Mouse (Mus musculus): ENCODE results near the gene Esrra. TPM values are rescaled to one million over a fixed set of nuclear protein-coding genes. Genes with fewer than 3 reads are reported as not detected.
"Not testable (repeated sequence)": the region's sequence is repeated elsewhere in the genome, so short reads cannot be mapped to it uniquely, and the experiment has no call there.

Esrra gene
- polyA plus RNA-seq, 2 experiments: 5.1 to 20.3 TPM

DNA sequence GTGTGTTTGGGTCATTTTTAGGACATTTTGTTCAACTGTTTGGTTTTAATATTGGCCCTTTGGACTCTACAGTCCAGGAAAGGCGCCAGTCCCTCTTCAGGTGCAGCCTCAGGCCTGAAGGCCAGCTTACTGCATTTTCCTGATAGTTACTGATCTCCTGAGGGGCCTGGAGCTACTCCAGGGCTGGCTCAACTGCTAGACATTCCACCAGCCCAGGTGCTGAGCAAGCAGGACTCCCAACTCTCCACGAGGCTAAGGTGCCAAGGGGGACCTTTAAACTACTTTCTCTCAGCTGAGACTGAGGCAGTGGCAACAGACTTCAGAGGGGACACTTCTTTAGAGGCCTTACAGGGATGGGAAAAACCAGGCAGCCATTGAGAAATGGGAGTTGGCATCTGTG lies 16.8 kb downstream of the Esrra start:
- TF ChIP-seq POLR2A (IDR thresholded peaks at IDR 0.05; ENCODE audit: borderline replicate concordance, extremely low read depth, insufficient read depth, insufficient read length): no peak
- Histone ChIP-seq H3K4me3 (replicated peaks; ENCODE audit: low read length) (no peak overlapping the region), H3K9ac (ENCODE audit: low read depth, low read length, severe bottlenecking) (no peak overlapping the region), H3K4me1 (ENCODE audit: control insufficient read depth, insufficient read depth, low read length) (peaks cover 12% of the 10 kb centered on the region), H3K4me2 (replicated peaks; ENCODE audit: low read depth, low read length, severe bottlenecking) (no peak overlapping the region), H3K9me3 (ENCODE audit: control insufficient read depth, low read length) (no peaks in the 10 kb centered on the region), H3K27me3 (ENCODE audit: control insufficient read depth, insufficient read depth, low read length) (no peaks in the 10 kb centered on the region), H3K36me3 (ENCODE audit: control insufficient read depth, insufficient read depth, low read length) (peaks cover 22% of the 10 kb centered on the region; the same call in 1 of the 2 replicates), H3K27ac (replicated peaks; ENCODE audit: low read depth, low read length) (no peak overlapping the region)
- DNase-seq (ENCODE audit: low spot score) (no peak), ATAC-seq (ENCODE audit: low FRiP score, low read depth) (no peak)
- WGBS: 77% methylated on average over 2 of the region's 2 CpGs

- Histone ChIP-seq H3K4me1 (ENCODE audit: control insufficient read depth, insufficient read depth, low read length) (peaks cover 7% of the 10 kb centered on the region), H3K4me2 (replicated peaks; ENCODE audit: low read depth, low read length, severe bottlenecking) (no peak overlapping the region), H3K9ac (ENCODE audit: low read depth, low read length, severe bottlenecking) (no peak overlapping the region), H3K27ac (replicated peaks; ENCODE audit: low read depth, low read length) (no peak overlapping the region), H3K4me3 (replicated peaks; ENCODE audit: low read length) (no peak overlapping the region), H3K27me3 (ENCODE audit: control insufficient read depth, insufficient read depth, low read length) (no peaks in the 10 kb centered on the region), H3K9me3 (ENCODE audit: control insufficient read depth, low read length) (no peaks in the 10 kb centered on the region), H3K36me3 (ENCODE audit: control insufficient read depth, insufficient read depth, low read length) (peaks cover 22% of the 10 kb centered on the region; the same call in 1 of the 2 replicates)
- TF ChIP-seq POLR2A (IDR thresholded peaks at IDR 0.05; ENCODE audit: borderline replicate concordance, extremely low read depth, insufficient read depth, insufficient read length): no peak
- ATAC-seq (ENCODE audit: low FRiP score, low read depth) (no peak), DNase-seq (ENCODE audit: low spot score) (no peak)
- 82% methylated on average over 1 of the region's 1 CpGs for WGBS
These were observed 18.6 kb downstream of the Esrra start for GRCm38 (mm10) chr19:6903031-6903430.

- ATAC-seq (ENCODE audit: low FRiP score, low read depth) (no peak), DNase-seq (ENCODE audit: low spot score) (no peak)
- Histone ChIP-seq H3K4me1 (ENCODE audit: control insufficient read depth, insufficient read depth, low read length) (no peaks in the 10 kb centered on the region), H3K36me3 (ENCODE audit: control insufficient read depth, insufficient read depth, low read length) (no peaks in the 10 kb centered on the region), H3K9me3 (ENCODE audit: control insufficient read depth, low read length) (no peaks in the 10 kb centered on the region), H3K4me3 (replicated peaks; ENCODE audit: low read length) (no peak overlapping the region), H3K27ac (replicated peaks; ENCODE audit: low read depth, low read length) (no peak overlapping the region), H3K9ac (ENCODE audit: low read depth, low read length, severe bottlenecking) (no peak overlapping the region), H3K4me2 (replicated peaks; ENCODE audit: low read depth, low read length, severe bottlenecking) (no peak overlapping the region), H3K27me3 (ENCODE audit: control insufficient read depth, insufficient read depth, low read length) (no peaks in the 10 kb centered on the region)
- 81% methylated on average over 4 of the region's 4 CpGs for WGBS
- no peak for TF ChIP-seq POLR2A (IDR thresholded peaks at IDR 0.05; ENCODE audit: borderline replicate concordance, extremely low read depth, insufficient read depth, insufficient read length)
These were observed 22.0 kb downstream of the Esrra start for GRCm38 (mm10) chr19:6899641-6900040.

GRCm38 (mm10) chr19:6895608-6896305 lies 25.9 kb downstream of the Esrra start:
- not testable (repeated sequence) for DNase-seq (ENCODE audit: low spot score); ATAC-seq (ENCODE audit: low FRiP score, low read depth)

DNA sequence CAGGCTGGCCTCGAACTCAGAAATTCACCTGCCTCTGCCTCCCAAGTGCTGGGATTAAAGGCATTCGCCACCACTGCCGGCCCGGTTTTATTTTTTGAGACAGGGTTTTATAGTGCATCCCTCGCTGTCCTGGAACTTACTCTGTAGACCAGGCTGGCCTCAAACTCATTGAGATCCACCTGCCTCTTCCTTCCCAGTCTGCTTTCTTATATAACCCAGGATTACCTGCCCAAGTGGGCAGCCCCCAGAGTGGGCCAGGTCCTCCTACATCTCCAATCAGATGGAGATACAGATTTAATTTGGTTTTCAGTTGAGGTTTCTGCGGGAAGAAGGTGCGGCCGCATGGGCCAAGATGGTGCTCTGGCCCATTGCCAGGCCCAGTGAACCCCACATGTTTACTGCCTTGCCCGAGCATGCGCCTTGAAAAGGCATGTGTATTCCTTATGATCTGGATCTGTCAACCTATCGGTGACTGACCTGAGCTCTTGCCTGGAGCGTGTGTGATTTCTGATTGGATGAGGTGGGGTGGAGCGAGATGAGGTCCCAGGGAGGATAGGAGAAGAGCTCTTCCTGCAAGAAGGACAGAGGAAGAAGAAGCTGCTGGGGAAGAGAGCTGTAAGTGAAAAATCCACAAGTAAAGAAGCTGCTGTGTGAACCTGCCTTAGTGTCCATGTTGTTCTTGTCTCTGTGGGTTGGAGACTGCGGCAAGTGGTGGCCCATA lies 27.7 kb downstream of the Esrra start:
- Histone ChIP-seq H3K9me3 (ENCODE audit: control insufficient read depth, low read length) (no peaks in the 10 kb centered on the region), H3K9ac (ENCODE audit: low read depth, low read length, severe bottlenecking) (no peak overlapping the region), H3K4me2 (replicated peaks; ENCODE audit: low read depth, low read length, severe bottlenecking) (no peak overlapping the region), H3K36me3 (ENCODE audit: control insufficient read depth, insufficient read depth, low read length) (no peaks in the 10 kb centered on the region), H3K27ac (replicated peaks; ENCODE audit: low read depth, low read length) (no peak overlapping the region), H3K27me3 (ENCODE audit: control insufficient read depth, insufficient read depth, low read length) (no peaks in the 10 kb centered on the region), H3K4me3 (replicated peaks; ENCODE audit: low read length) (no peak overlapping the region), H3K4me1 (ENCODE audit: control insufficient read depth, insufficient read depth, low read length) (no peaks in the 10 kb centered on the region)
- no peak for DNase-seq (ENCODE audit: low spot score)
- TF ChIP-seq POLR2A (IDR thresholded peaks at IDR 0.05; ENCODE audit: borderline replicate concordance, extremely low read depth, insufficient read depth, insufficient read length): no peak
- ATAC-seq (ENCODE audit: low FRiP score, low read depth): no peak
- WGBS: 89% methylated on average over 14 of the region's 14 CpGs

More at GRCm38 (mm10) chr19:6895608-6896305, 25.9 kb downstream of the Esrra start:
- not testable (repeated sequence) for H3K9me3 ChIP-seq (ENCODE audit: control insufficient read depth, low read length); H3K4me1 ChIP-seq (ENCODE audit: control insufficient read depth, insufficient read depth, low read length); H3K4me3 ChIP-seq (replicated peaks; ENCODE audit: low read length); H3K4me2 ChIP-seq (replicated peaks; ENCODE audit: low read depth, low read length, severe bottlenecking); H3K27me3 ChIP-seq (ENCODE audit: control insufficient read depth, insufficient read depth, low read length); H3K9ac ChIP-seq (ENCODE audit: low read depth, low read length, severe bottlenecking); H3K27ac ChIP-seq (replicated peaks; ENCODE audit: low read depth, low read length); H3K36me3 ChIP-seq (ENCODE audit: control insufficient read depth, insufficient read depth, low read length)
- 88% methylated on average over 18 of the region's 18 CpGs for WGBS
